Mouse (Mus musculus): ENCODE results near the gene Slc37a3.
"Not testable (repeated sequence)": the region's sequence is repeated elsewhere in the genome, so short reads cannot be mapped to it uniquely, and the experiment has no call there.

Gene Slc37a3

GRCm38 (mm10) chr6:39377311-39377827 is at the start of gene Slc37a3:
Gene Slc37a3, minus strand, starts transcription at chr6:39377675.
- peak; percentile 67 for DNase-seq (ENCODE audit: low read depth, low spot score)

- no peak for DNase-seq (ENCODE audit: low read depth, low spot score)
Measured at GRCm38 (mm10) chr6:39426725-39427124, 49.2 kb upstream of the Slc37a3 start.

DNA sequence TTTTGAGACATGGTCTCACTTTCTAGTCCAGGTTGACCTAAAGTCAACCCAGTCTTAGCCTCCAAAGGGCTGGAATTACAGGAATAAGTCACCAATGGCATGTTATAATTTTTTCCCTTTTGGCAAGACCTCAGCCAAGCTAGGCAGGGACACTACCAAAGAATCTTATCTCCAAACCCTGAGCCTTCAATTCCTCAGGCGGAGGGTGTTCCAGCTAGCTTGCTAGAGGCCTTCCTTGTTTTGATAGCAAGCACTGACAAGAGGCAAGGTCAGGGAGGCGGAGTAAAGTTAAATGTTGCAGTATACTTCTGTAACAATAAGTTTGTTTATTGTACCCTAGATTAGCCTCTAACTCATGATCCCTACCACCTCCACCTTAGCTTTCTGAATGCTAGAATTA is 47.7 kb upstream of the Slc37a3 start:
- no peak for DNase-seq (ENCODE audit: low read depth, low spot score)

GRCm38 (mm10) chr6:39423686-39424085 is 46.2 kb upstream of the Slc37a3 start:
- DNase-seq (ENCODE audit: low read depth, low spot score) = no peak

DNA sequence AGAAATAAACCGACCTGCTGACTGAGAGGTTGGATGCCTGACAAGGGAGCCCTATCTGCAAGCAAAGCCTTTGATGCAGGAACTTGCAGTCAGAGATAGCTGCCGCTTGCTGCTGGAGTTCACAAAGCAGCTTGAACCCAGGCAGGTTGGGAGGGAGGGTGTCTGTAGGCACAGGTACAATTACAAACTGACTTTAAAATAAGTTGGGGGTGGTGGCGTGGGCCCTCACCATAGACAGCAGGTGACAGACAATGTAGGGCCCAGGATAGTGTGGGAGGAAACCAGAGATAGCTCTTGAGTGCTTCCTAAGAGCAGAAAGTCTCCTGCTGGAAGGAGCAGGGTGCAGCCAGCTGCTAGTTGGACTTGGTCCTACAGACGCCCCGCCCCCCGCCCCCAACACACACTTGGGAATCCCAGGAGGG is 45.7 kb upstream of the Slc37a3 start:
- no peak for DNase-seq (ENCODE audit: low read depth, low spot score)

DNA sequence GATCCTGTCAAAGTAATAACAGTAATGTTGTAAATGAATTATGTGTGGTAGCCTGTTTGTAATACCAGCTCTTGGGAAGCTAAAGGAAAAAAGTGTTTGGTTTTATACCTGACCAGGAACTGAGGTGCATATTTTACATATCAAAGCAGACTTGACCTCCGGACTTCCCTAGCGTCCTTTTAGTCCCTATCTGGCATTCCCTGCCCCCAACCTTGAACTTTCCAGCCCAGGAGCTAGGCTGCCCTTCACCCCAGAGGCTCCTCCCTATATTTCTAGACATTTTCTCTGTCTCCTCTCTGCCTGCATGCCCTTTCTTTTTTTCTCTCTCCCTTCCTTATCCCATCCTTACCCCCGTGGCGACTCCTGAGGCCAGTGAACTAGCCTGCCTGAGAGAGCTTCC is 43.4 kb upstream of the Slc37a3 start:
- DNase-seq (ENCODE audit: low read depth, low spot score) = no peak

GRCm38 (mm10) chr6:39419851-39420721 is 42.6 kb upstream of the Slc37a3 start, which contains the start of gene Mkrn1:
Gene Mkrn1, minus strand, starts transcription at chr6:39420462.
- DNase-seq (ENCODE audit: low read depth, low spot score) = peak; percentile 68

DNA sequence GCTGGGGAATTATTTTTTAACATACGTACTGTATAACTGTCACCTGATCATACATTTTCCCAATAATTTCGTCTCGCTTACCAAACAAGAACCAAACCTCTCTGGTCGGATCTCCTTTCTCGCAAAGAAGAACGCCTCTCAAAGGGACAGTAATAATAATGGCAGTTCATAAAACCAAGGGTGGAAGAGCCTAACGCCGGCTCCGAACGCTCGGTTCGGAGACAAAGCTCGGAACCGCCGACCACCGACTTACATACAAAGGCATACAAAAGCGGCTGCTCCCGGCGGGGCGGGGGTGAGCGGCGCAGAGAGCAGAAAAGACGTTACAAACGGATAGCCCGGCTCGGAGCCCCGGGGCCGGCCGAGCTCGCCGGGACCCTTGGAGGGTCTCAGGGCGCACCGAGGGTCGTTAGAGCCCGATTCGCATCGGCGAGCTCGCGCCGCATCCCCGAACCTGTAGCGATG is 41.9 kb upstream of the Slc37a3 start:
- no peak for DNase-seq (ENCODE audit: low read depth, low spot score)

- DNase-seq (ENCODE audit: low read depth, low spot score) = not testable (repeated sequence)
Measured at GRCm38 (mm10) chr6:39416654-39417053, 39.2 kb upstream of the Slc37a3 start.

GRCm38 (mm10) chr6:39415762-39416161 is 38.3 kb upstream of the Slc37a3 start:
- no peak for DNase-seq (ENCODE audit: low read depth, low spot score)

DNA sequence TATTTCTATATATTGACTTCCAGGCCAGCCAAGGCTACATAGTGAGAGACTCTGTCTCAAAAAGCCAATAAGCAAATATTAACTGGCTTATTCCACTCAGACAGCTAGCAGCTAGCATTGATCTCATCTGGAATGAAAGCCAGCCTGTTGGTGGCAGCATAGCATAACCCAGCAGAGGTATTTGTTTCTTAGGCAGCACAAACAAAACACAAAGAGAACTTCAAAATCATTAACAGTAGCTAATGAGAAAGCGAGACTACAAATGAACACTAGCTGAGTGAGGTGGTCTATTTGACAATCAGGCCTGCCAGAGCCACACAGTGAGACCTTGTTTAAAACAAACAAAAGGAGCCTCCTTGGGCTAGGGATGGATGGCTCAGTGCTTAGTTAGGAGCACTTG is 36.6 kb upstream of the Slc37a3 start:
- DNase-seq (ENCODE audit: low read depth, low spot score) = no peak

GRCm38 (mm10) chr6:39406480-39406879 is 29.0 kb upstream of the Slc37a3 start:
- DNase-seq (ENCODE audit: low read depth, low spot score) = no peak

DNA sequence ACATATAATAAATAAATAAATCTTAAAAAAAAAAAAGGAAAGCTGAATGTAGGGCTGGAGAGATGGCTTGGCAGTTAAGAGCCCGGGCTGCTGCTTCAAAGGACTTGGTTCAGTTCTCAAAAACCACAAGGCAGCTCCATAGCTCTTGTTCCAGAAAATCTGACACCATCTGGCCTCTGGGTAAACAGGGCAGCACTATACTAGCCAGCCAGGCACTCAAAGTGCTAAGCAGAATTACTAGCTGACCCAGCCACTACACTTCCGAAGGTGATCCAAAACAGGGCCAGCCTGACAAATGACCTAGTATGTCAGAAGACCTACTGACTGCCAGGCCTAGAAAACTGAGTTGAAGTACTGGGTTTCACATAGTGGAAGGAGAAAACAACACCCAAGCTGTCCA is 25.7 kb upstream of the Slc37a3 start:
- DNase-seq (ENCODE audit: low read depth, low spot score) = no peak

- DNase-seq (ENCODE audit: low read depth, low spot score) = no peak
Measured at GRCm38 (mm10) chr6:39400343-39400742, 22.9 kb upstream of the Slc37a3 start.

DNA sequence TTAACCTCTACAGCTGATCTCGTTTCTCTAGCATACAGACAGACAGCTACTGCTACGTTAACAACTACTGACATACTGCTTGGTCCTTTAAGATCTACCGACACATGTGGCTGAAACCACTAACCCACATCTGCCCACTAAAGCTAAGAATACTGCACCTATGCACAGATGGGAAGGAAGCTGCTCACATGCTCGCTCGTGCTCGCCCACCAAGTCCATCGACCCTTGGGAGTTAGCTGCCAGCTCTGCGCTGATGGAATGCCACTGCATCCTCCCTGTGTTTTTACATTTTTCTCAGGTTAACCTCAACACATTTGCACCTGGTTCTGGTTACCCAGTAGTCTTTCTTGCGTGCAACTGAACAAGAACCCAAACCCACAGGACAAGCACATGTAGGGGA is 20.9 kb upstream of the Slc37a3 start:
- DNase-seq (ENCODE audit: low read depth, low spot score) = no peak

DNA sequence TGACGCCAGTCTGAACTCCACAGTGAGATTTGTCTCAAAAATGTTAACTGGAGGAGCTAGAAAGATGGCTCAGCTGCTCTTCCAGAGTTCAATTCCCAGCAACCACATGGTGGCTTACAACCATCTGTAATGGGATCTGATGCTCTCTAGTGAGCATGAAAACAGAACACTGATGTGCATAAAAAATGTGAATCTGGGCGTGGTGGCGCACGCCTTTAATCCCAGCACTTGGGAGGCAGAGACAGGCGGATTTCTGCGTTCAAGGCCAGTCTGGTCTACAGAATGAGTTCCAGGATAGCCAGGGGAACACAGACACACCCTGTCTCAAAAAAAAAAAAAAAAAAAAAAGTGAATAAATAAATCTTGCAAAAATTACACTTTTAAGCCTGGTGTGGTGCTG is 19.6 kb upstream of the Slc37a3 start:
- no peak for DNase-seq (ENCODE audit: low read depth, low spot score)

- no peak for DNase-seq (ENCODE audit: low read depth, low spot score)
Measured at GRCm38 (mm10) chr6:39395916-39396315, 18.4 kb upstream of the Slc37a3 start.

DNA sequence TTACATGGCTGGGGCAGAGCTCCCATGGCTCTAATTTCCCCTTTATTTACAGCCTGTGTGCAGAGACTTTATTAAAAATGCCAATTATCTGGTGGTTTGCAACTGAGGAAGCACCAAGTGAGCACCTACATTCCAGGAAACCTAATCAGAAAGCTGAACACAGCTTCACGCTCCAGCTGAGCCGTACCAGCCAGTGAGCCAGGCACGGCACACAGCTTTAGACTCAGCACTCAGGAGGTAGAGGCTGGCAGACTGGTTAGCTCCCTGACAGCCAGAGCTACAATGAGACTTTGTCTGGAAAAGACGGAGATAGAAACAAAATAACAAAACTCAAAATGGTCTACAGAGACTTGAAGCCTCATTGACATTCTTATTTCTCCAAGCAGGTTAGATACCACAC is 18.0 kb upstream of the Slc37a3 start:
- no peak for DNase-seq (ENCODE audit: low read depth, low spot score)

DNA sequence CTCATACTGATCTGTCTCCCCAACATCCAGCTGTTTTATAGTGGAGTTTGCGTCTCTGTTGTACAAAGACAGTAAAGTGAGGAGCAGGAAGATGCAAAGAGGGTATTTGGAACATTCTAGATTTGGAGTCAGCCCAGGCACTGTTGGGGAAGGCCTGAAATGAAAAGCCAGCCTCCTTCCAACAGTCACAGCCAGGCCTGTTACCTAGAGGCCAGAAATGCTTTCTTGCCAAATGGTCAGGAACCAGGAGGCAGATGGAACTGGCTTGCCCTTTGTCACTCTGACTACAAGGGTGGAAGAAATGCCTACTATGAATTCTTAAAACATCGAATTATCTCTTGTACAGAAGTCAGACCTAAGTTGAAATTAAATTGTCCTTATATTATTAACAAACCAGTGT is 12.5 kb upstream of the Slc37a3 start:
- no peak for DNase-seq (ENCODE audit: low read depth, low spot score)

DNA sequence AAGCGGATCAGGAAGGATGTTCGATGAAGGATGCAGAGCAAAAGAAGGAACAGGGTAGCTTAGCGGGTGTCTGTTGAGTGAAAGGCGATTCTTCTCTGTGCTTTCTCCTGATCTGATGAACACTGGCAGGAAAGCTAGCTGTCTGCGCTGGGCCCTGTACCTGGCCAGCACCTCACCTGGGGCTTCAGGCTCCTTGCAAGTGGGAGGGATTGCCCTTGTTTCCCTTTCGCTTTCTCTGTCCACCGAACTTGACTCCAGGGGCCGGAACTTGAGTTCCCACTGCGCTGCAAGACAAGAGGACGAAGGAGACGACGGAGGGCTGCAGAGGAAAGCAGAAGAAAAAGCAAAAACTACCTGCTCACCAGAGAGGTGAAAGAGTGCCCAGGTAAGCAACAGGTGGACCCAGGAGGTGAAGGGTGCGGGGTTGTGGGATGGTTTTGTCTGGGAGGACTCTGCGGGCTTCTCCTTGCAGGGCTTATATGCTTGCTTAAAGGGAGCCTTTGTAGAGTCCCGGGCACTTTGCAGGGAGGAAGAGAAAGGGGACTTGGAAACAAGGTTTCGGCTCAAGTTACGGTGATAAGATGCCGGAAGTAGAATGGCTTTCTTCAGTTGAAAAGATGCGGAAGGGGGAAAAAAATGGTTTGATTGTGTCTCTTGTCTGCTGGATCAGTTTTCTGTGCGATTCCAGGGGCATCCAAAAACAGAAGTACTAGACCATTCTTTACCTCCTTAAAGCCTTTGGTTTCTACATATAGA is 3.8 kb upstream of the Slc37a3 start, which contains the start of gene Rab19:
Gene Rab19 (plus strand): TSS at position 51 of the 756 bp plus-strand sequence.
- DNase-seq (ENCODE audit: low read depth, low spot score) = no peak

GRCm38 (mm10) chr6:39380276-39380675 is 2.8 kb upstream of the Slc37a3 start:
- no peak for DNase-seq (ENCODE audit: low read depth, low spot score)

- DNase-seq (ENCODE audit: low read depth, low spot score) = no peak
Measured at GRCm38 (mm10) chr6:39379749-39380148, 2.3 kb upstream of the Slc37a3 start.
